Mouse (Mus musculus): ENCODE results near the gene Sclt1.

Gene Sclt1

DNA sequence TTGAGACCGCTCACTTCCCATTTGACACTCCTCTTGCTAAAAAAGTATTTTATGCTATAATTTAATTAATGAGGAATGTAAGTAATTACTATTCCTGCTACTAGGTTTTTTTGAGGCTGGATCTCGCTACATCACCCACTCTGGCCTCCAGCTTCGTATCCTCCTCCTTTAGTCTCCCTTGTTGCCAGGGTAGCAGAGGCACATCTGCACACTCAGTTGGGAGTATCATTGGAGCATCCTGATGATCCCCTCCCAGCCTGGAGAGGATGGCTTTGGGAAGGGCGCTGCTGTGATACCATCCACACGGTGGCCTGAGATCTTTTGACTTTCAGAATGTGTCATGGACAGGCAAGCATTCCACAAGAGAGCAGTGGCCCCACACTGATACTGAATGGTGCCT, 156.8 kb downstream of the Sclt1 start:
- DNase-seq, result no peak

DNA sequence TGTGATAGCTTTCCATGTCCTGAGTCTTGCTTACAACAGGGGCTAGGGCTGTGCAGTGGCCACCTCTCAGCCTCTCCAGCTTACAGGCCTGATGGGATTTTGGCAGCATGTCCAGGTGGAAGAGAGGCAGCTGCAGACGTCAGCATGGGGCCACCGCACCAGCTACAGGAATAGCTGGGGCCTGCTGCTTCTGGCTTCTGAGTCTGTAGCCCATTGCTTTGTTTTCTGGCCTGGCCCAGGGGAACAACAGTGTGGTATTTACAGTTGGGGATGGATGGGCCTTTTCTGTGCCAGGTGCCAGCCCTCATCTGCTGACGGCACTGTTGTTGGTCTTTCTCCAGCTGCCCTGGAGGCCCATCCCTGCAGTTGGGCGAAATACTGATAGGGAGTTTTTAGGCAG, 158.7 kb downstream of the Sclt1 start:
- DNase-seq, result no peak

DNA sequence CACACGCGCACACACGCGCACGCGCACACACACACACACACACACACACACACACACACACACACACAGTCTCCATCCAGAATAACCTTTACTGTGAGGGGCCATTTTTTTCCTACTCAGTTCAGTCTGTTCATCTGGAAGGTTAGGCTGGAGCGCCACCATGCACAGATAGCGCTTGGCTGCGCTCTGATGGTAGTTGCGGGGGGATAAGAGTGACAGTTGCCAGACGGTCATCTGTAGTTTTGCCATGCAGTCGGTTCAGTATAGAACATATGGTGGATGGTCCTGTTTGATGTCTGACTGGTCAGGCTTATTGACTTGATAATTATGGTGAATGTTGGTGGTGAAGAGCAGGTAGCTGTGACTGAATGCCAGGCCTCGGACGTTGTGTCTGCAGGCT, 159.2 kb downstream of the Sclt1 start:
- DNase-seq, result no peak

DNA sequence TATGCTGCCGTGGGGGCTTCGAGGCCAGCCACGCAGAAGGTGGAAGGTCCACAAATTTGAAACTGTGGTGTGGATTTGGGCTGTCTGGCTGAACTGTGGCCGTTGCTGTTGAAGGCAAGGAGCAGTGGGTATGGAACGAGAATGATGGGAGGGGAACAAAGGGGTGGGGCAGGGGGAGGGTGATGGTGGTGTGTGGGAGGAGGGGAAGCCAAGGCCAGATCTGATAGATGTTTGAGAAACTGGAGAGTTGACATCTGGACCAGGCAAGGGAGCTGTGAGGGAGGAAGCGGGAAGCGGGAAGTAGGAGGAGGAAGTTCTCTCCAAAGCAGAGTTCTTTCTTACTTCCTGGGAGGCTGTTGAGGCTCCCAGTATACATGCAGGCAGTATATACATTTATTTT, 160.1 kb downstream of the Sclt1 start:
- DNase-seq, result no peak

DNA sequence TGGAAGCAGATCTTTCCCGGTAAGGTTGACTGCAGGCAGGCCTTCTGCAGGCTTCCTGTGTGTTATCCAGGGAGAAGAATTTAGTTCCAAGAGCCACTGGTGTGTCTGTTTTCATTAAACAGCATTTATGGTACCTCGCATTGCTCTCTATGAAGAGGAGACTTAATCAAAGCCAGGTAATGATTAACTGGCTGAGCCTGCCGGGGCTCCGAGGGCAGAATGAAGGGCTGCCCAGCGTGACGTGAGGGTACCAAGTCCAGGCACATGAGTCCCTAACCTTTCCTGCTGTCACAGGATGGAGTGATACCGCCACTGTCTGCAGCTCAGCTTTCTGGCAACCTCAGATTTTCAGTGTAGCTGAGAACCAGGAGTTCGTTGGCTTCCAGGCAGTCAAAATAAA, 160.9 kb downstream of the Sclt1 start:
- no peak for DNase-seq

DNA sequence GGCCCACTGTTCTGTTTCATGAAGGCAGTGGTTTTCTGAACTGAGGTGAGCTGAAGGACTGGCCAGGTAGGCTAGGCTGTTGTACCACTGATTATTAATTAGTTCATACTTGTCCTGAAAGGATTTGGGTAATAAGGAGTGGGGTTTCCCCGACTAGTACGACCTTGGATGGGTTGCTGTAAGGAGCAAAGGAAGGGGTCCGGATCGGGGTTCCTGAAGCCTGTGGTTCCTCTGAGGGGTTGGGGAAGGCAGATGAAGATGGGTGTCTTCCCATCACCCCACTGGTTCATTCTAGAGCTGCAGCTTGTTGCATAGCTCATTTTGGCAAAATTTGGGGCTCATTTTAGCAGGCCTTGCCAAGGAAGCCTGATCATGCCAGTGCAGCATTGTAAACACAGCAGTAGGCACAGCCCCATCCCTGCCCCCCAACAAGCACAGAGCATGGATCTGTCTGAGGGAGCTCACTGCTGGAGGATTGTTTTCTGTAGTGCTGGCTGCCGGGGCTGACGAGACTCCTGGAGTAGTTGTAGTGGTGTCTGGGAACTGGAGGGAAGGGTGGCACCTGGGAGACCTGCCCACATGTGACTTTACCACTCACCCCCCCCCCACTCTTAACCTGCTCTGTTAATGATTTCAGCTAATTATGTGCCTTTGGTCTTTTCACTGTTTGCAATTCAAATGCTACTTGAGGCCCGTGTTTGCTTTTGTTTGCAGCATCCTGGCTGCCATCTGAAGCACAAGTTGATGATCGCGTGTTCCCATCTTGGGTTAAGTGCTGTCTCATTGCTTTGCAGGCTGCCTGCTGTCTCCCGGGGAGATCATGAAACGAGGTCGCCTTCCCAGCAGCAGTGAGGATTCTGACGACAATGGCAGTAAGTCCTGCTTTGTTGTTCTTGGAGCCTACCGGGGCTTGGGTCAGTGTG, 161.7 kb downstream of the Sclt1 start:
- DNase-seq, result no peak

DNA sequence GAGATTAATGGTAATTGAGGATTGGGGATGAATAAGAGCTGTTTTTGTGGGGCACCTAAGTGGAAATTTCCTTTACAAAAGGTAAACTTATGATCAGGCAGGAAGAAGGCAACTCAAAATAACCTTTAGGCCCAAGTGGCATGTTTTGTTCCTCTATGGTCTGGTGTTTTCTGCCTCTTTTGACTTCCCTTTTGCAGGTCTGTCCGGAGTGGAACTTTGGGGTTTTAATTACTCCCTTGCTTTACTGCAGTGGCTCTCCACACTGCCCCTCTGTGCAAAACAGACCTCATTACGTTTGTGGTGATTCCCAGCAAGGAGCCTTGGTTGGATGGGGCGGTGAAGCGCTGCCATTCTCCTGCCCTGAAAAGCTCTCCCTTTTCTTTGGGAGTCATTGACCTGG, 162.4 kb downstream of the Sclt1 start:
- no peak for DNase-seq

DNA sequence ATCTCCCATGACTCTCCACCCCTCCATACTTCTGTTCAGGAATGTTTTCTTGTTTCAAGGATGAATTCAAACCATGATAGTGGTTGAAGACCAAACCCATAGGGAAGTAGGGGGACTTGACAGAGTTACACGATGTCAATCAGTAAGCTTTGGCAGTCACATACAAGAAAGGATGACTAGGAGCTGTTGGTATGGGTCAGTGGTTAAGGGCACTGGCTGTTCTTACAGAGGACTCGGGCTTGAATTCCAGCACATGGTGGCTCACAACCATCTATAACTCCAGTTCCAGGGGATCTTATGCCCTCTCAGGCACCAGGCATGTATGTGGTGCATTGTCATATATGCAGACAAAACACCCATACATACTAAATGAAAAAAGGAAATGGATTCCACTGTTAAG, 165.1 kb downstream of the Sclt1 start:
- DNase-seq, result no peak
